20 mouse cellular contexts compared by ENCODE assay signal in the genomic region with DNA sequence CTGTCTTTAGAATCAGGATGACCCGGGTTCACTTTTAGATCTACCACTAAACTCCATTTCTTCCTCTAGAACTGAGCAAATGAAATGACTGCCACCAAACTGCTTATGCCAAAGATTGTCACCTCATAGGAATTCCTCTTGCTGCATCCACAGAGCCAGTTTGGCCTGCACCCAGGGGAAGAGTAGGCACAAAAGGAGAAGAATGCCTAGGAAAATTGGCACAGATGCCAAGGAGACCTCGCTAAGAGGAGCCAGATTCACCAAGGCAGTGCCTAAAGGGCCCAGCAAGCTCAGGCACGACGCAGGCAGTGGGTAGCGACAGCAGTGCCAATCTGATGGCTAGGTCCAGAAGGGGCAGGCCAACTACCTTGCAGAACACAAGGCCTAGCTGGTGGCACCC.
DNase-seq lines count a peak whose midpoint lies in the region; ATAC-seq and TF ChIP-seq lines count a peak whose summit lies in the region.
"Had no signal": no experiment of that assay in that cellular context is flagged by ENCODE, and none has a peak within 500 bp of the region (broad histone marks: within the 10 kb centered on the region; RNA-seq: fewer than 3 reads in every experiment).

No protein-coding gene starts in this region.

- DNase-seq in kidney, adult 11 months: peak; percentile 27
- no peak for DNase-seq in kidney, postnatal 10 days
- peak; percentile 19 to 30 for DNase-seq in kidney, postnatal 36 days
- DNase-seq in kidney, postnatal 4 days: no peak
- peak; percentile 5 for DNase-seq in 3T3-L1 (ENCODE audit: low read depth, low spot score)
- DNase-seq in brain, embryonic 14.5 days (ENCODE audit: low read depth): peak; percentile 62
- no peak for DNase-seq in thymus, postnatal 14 days
- DNase-seq: adrenal gland, adult 8-10 months; adrenal gland, postnatal 25 days; B cell, adult 2 months; cerebellum, adult 18-20 months; cerebellum, adult 9-10 months; cerebellum, postnatal 14 days; gastrocnemius, postnatal 25 days; heart, postnatal 10 days; heart, postnatal 36 days had no signal

- ATAC-seq in CD4-positive, CD25-positive, alpha-beta regulatory T cell, adult 4 months: no peak
- ATAC-seq: activated CD4-positive, CD25-positive, alpha-beta regulatory T cell, adult 4 months; forebrain, embryonic 15.5 days; hindbrain, embryonic 16.5 days had no signal

- TF ChIP-seq CTCF in brain, embryonic 14.5 days (IDR thresholded peaks at IDR 0.05; ENCODE audit: borderline replicate concordance, extremely low read depth, insufficient read depth, insufficient read length): no peak

- TF ChIP-seq POLR2A in brain, embryonic 14.5 days (IDR thresholded peaks at IDR 0.05; ENCODE audit: borderline replicate concordance, extremely low read depth, insufficient read depth, insufficient read length, poor library complexity, severe bottlenecking): no peak

Comparison
In these comparisons a context has a peak if more than half of its experiments do, and no peak if none do; other contexts are left out.
1. DNase-seq: peak in kidney, adult 11 months (single experiment), kidney, postnatal 36 days (2 of 2), 3T3-L1 (single experiment) and brain, embryonic 14.5 days (single experiment); none in kidney, postnatal 10 days (single experiment), kidney, postnatal 4 days (0 of 2) and thymus, postnatal 14 days (single experiment).